12 mouse cellular contexts compared by ENCODE assay signal in the genomic region with DNA sequence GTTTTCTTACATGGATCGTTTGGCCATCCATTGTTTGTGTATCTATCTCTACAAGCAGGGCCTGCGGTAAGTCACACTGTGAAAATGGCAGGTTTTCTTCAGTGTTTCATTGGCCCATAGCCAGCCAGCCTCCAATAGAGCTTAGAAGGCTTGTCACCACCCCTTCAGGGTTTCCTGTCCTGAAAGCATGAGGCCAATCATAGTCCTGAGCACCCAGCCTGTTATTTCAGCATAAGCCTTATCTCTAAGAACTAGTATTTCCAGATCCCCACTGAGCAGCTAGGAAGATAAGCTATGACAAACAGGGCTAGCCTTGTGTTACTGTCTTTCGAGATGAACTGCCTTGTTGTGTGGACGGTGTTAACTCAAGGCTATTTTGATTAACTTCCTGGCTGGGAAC. TPM values are rescaled to one million over a fixed set of nuclear protein-coding genes. Genes with fewer than 3 reads are reported as not detected.
DNase-seq lines count a peak whose midpoint lies in the region; ATAC-seq and TF ChIP-seq lines count a peak whose summit lies in the region.
"Had no signal": no experiment of that assay in that cellular context is flagged by ENCODE, and none has a peak within 500 bp of the region (broad histone marks: within the 10 kb centered on the region; RNA-seq: fewer than 3 reads in every experiment).

No protein-coding gene starts in this region.

- intact Hi-C loops in heart, postnatal 25 days (cut with DNase I), result no loop called here

- DNase-seq in heart, postnatal 4 days, result peak; percentile 21
- no peak for DNase-seq in heart, postnatal 25 days (ENCODE audit: low spot score)
- peak; percentile 97 for DNase-seq in MEL (ENCODE audit: low read depth, low spot score)
- no peak for DNase-seq in right cerebral cortex, adult 18-20 months
- DNase-seq in midbrain, postnatal 0 days (ENCODE audit: low spot score), result no peak
- DNase-seq: gastrocnemius, postnatal 36 days had no signal

- TF ChIP-seq EP300 in MEL (IDR thresholded peaks at IDR 0.05; ENCODE audit: low read depth in 1 of 2, low read length in 2 of 2), result peak; percentile 85 to 86

- TF ChIP-seq POLR2A in MEL (IDR thresholded peaks at IDR 0.05; ENCODE audit: control insufficient read depth in 1 of 2, insufficient read depth in 1 of 2, low read depth in 1 of 2, low read length in 2 of 2, poor library complexity in 1 of 2), result no peak

- no peaks in the 10 kb centered on the region for H3K27me3 ChIP-seq in MEL (ENCODE audit: control insufficient read depth in 1 of 2, insufficient read depth in 2 of 2, low read length in 2 of 2)
- no peaks in the 10 kb centered on the region for H3K27me3 ChIP-seq in intestine, embryonic 16.5 days (replicated peaks; ENCODE audit: control insufficient read depth, insufficient read depth, low read length)
- no peaks in the 10 kb centered on the region for H3K27me3 ChIP-seq in midbrain, postnatal 0 days (ENCODE audit: insufficient read depth, low read length)
- H3K27me3 ChIP-seq: hindbrain, embryonic 12.5 days had no signal

- peak; percentile 63 for ATAC-seq in intestine, embryonic 16.5 days
- ATAC-seq in monocyte, adult 5-6 weeks (replicated peaks; ENCODE audit: insufficient number of reproducible peaks, low FRiP score, low TSS enrichment, poor library complexity, severe bottlenecking), result 0 out of 2 replicates have a peak, but pooled peaks have one; percentile 53
- no peak for ATAC-seq in midbrain, postnatal 0 days (ENCODE audit: low FRiP score)
- ATAC-seq: forebrain, embryonic 16.5 days had no signal

- WGBS in intestine, embryonic 16.5 days, result 49% methylated on average over 4 of the region's 4 CpGs
- WGBS in midbrain, postnatal 0 days, result 79% methylated on average over 4 of the region's 4 CpGs

- peak overlapping the region; percentile 75 for H3K27ac ChIP-seq in MEL (ENCODE audit: control insufficient read depth, low read depth, low read length)
- no peak overlapping the region for H3K27ac ChIP-seq in intestine, embryonic 16.5 days (ENCODE audit: low read length)
- H3K27ac ChIP-seq in midbrain, postnatal 0 days (ENCODE audit: low read depth, low read length), result no peak overlapping the region
- H3K27ac ChIP-seq: hindbrain, embryonic 12.5 days; kidney, postnatal 0 days; midbrain, embryonic 10.5 days had no signal

- H3K36me3 ChIP-seq in MEL (ENCODE audit: control insufficient read depth in 1 of 2, insufficient read depth in 2 of 2, low read length in 2 of 2), result peaks cover 0 to 14% of the 10 kb centered on the region in 2 experiments; a peak in 2 of 4 replicates
- no peaks in the 10 kb centered on the region for H3K36me3 ChIP-seq in intestine, embryonic 16.5 days (ENCODE audit: control insufficient read depth, insufficient read depth, low read length)
- no peaks in the 10 kb centered on the region for H3K36me3 ChIP-seq in midbrain, postnatal 0 days (ENCODE audit: insufficient read depth, low read length)
- H3K36me3 ChIP-seq: hindbrain, embryonic 12.5 days; midbrain, embryonic 10.5 days had no signal

- H3K4me3 ChIP-seq in MEL (ENCODE audit: control insufficient read depth in 1 of 2, insufficient read depth in 1 of 2, low read depth in 2 of 2, low read length in 2 of 2), result peak overlapping the region in 1 of 2 experiments; percentile 24; a peak in 1 of 4 replicates
- no peak overlapping the region for H3K4me3 ChIP-seq in intestine, embryonic 16.5 days (ENCODE audit: low read length)
- H3K4me3 ChIP-seq in midbrain, postnatal 0 days (ENCODE audit: low read depth, low read length), result no peak overlapping the region
- H3K4me3 ChIP-seq: hindbrain, embryonic 12.5 days; midbrain, embryonic 10.5 days had no signal

- no peak for TF ChIP-seq CTCF in MEL (IDR thresholded peaks at IDR 0.05 in 2 of 3, conservative IDR thresholded peaks at IDR 0.05 in 1 of 3; ENCODE audit: control insufficient read depth in 1 of 3, insufficient read depth in 1 of 3, low read depth in 2 of 3, low read length in 3 of 3, poor library complexity in 1 of 3, severe bottlenecking in 1 of 3)
- no peak for TF ChIP-seq CTCF in midbrain, postnatal 0 days (IDR thresholded peaks at IDR 0.05)

- no peak overlapping the region for H3K9ac ChIP-seq in MEL (ENCODE audit: control insufficient read depth, low read depth, low read length, poor library complexity, severe bottlenecking)
- no peak overlapping the region for H3K9ac ChIP-seq in intestine, embryonic 16.5 days (ENCODE audit: low read depth, low read length)
- no peak overlapping the region for H3K9ac ChIP-seq in midbrain, postnatal 0 days (replicated peaks; ENCODE audit: low read length, poor library complexity, severe bottlenecking)
- H3K9ac ChIP-seq: hindbrain, embryonic 12.5 days had no signal

- H3K4me1 ChIP-seq in MEL (ENCODE audit: control insufficient read depth in 1 of 2, insufficient read depth in 2 of 2, low read length in 2 of 2), result peaks cover 10 to 20% of the 10 kb centered on the region in 2 experiments
- H3K4me1 ChIP-seq in intestine, embryonic 16.5 days (ENCODE audit: control insufficient read depth, insufficient read depth, low read length), result no peaks in the 10 kb centered on the region
- H3K4me1 ChIP-seq in midbrain, postnatal 0 days (ENCODE audit: insufficient read depth, low read length), result no peaks in the 10 kb centered on the region
- H3K4me1 ChIP-seq: hindbrain, embryonic 12.5 days; midbrain, embryonic 10.5 days had no signal

- TF ChIP-seq RAD21 in MEL (IDR thresholded peaks at IDR 0.05; ENCODE audit: low read depth, low read length), result no peak

- no peaks in the 10 kb centered on the region for H3K79me2 ChIP-seq in MEL (ENCODE audit: control insufficient read depth, insufficient read depth, low read length, poor library complexity)

- no peaks in the 10 kb centered on the region for H3K9me3 ChIP-seq in MEL (replicated peaks; ENCODE audit: insufficient read depth, low read length)
- no peaks in the 10 kb centered on the region for H3K9me3 ChIP-seq in intestine, embryonic 16.5 days (ENCODE audit: control insufficient read depth, low read length)
- H3K9me3 ChIP-seq in midbrain, postnatal 0 days (ENCODE audit: low read length), result no peaks in the 10 kb centered on the region
- H3K9me3 ChIP-seq: hindbrain, embryonic 12.5 days; midbrain, embryonic 10.5 days had no signal

- H3K4me2 ChIP-seq in intestine, embryonic 16.5 days (ENCODE audit: low read depth, low read length), result no peak overlapping the region
- no peak overlapping the region for H3K4me2 ChIP-seq in midbrain, postnatal 0 days (ENCODE audit: low read depth, low read length, poor library complexity, severe bottlenecking)
- H3K4me2 ChIP-seq: hindbrain, embryonic 12.5 days had no signal

TF ChIP-seq in MEL, 35 proteins besides CTCF, POLR2A, EP300 and RAD21 (continues in another document):
- TF ChIP-seq ELF1 (IDR thresholded peaks at IDR 0.05; ENCODE audit: low read depth, low read length) (0 out of 2 replicates have a peak, but pooled peaks have one; percentile 25), ETS1 (IDR thresholded peaks at IDR 0.05; ENCODE audit: low read depth, low read length) (peak; percentile 82), MAX (IDR thresholded peaks at IDR 0.05; ENCODE audit: low read length) (peak; percentile 52; the same call in 1 of the 2 replicates), MYB (IDR thresholded peaks at IDR 0.05; ENCODE audit: low read depth, low read length) (peak; percentile 52; the same call in 1 of the 2 replicates), TCF12 (IDR thresholded peaks at IDR 0.05; ENCODE audit: low read depth, low read length) (peak; percentile 87), SMC3 (IDR thresholded peaks at IDR 0.05; ENCODE audit: low read depth, low read length) (no peak), RCOR1 (IDR thresholded peaks at IDR 0.05; ENCODE audit: low read depth, low read length) (peak; percentile 70), HCFC1 (IDR thresholded peaks at IDR 0.05; ENCODE audit: low read depth, low read length) (peak; percentile 48; the same call in 1 of the 2 replicates), USF1 (IDR thresholded peaks at IDR 0.05; ENCODE audit: low read depth, low read length) (no peak), CHD1 (IDR thresholded peaks at IDR 0.05; ENCODE audit: low read depth, low read length) (no peak), ZMIZ1 (IDR thresholded peaks at IDR 0.05; ENCODE audit: low read depth, low read length) (0 out of 2 replicates have a peak, but pooled peaks have one; percentile 46), NELFE (IDR thresholded peaks at IDR 0.05; ENCODE audit: low read depth, low read length) (peak; percentile 16; the same call in 1 of the 2 replicates), USF2 (IDR thresholded peaks at IDR 0.05; ENCODE audit: borderline replicate concordance in 1 of 2, insufficient read depth in 1 of 2, low read depth in 1 of 2, low read length in 2 of 2) (no peak), POLR2AphosphoS2 (IDR thresholded peaks at IDR 0.05; ENCODE audit: low read length) (0 out of 2 replicates have a peak, but pooled peaks have one; percentile 41), MYC (IDR thresholded peaks at IDR 0.05; ENCODE audit: low read depth, low read length) (peak; percentile 53; the same call in 1 of the 2 replicates), GATA1 (IDR thresholded peaks at IDR 0.05; ENCODE audit: low read depth, low read length) (peak; percentile 96), MAFK (IDR thresholded peaks at IDR 0.05; ENCODE audit: borderline replicate concordance, low read depth, low read length) (0 out of 2 replicates have a peak, but pooled peaks have one; percentile 41)

RNA-seq across cellular contexts. Expression of a gene that starts 19.6 kb away (rescaled TPM):
- total RNA-seq in heart, postnatal 4 days (2021), result under 1 TPM; 0.21 to 0.25 TPM
- total RNA-seq in heart, postnatal 25 days (2021), result under 1 TPM; 0.23 to 0.31 TPM
- total RNA-seq in MEL (2012; rRNA removed), result not detected in 2 replicates
- polyA plus RNA-seq in MEL (2012; ENCODE audit: insufficient read depth in 1 of 2, insufficient read length in 2 of 2, low read depth in 1 of 2, low replicate concordance in 2 of 2, missing spikeins in 1 of 2), result not detected
- 1.2 and 1.3 TPM in 2 replicates for polyA plus RNA-seq in intestine, embryonic 16.5 days (2015; fragmentation: Nextera tagmentation; extraction: Ambion mirVana)
- total RNA-seq in monocyte, adult 5-6 weeks (2017), result 4.0 to 16.8 TPM (median 10.8 TPM) in 3 replicates
- 30.4 and 35.8 TPM in 2 replicates for total RNA-seq in midbrain, postnatal 0 days (2014; rRNA removed)
- 18.6 and 19.7 TPM in 2 replicates for polyA plus RNA-seq in midbrain, postnatal 0 days (2015; fragmentation: Nextera tagmentation; extraction: Ambion mirVana)

RNA-seq across cellular contexts. Expression of a gene that starts 33.5 kb away (rescaled TPM):
- 10 to 100 TPM in 1 of 2 experiments, 1 to 10 TPM in 1; 9.6 to 10.8 TPM for total RNA-seq in heart, postnatal 4 days (2021)
- total RNA-seq in heart, postnatal 25 days (2021), result 10 to 100 TPM in 1 of 2 experiments, 1 to 10 TPM in 1; 8.7 to 11.7 TPM
- 14.4 and 14.8 TPM in 2 replicates for total RNA-seq in MEL (2012; rRNA removed)
- 10 to 100 TPM in 1 of 2 experiments, not detected in 1; 24.1 TPM for polyA plus RNA-seq in MEL (2012; ENCODE audit: insufficient read depth in 1 of 2, insufficient read length in 2 of 2, low read depth in 1 of 2, low replicate concordance in 2 of 2, missing spikeins in 1 of 2)
- 16.0 and 17.5 TPM in 2 replicates for polyA plus RNA-seq in intestine, embryonic 16.5 days (2015; fragmentation: Nextera tagmentation; extraction: Ambion mirVana)
- total RNA-seq in monocyte, adult 5-6 weeks (2017), result 11.7 to 50.5 TPM (median 19.1 TPM) in 3 replicates
- 14.0 and 16.4 TPM in 2 replicates for total RNA-seq in midbrain, postnatal 0 days (2014; rRNA removed)
- 9.1 and 10.9 TPM in 2 replicates for polyA plus RNA-seq in midbrain, postnatal 0 days (2015; fragmentation: Nextera tagmentation; extraction: Ambion mirVana)

Comparison
In these comparisons a context has a peak if more than half of its experiments do, and no peak if none do; other contexts are left out.
1. DNase-seq: peak in heart, postnatal 4 days (single experiment) and MEL (single experiment); none in heart, postnatal 25 days (single experiment), right cerebral cortex, adult 18-20 months (single experiment) and midbrain, postnatal 0 days (single experiment).